Mouse (Mus musculus) thymus, adult 2 months (tissue): Measurements from ENCODE around the gene Gm20662. TPM values are rescaled to one million over a fixed set of nuclear protein-coding genes. Genes with fewer than 3 reads are reported as not detected.

Experiments used
- DNase-seq: peaks from one replicate; pipeline ENCODE4 v3.0.0; 2021
- H3K27ac ChIP-seq: fragments of 200-500 bp; 2 replicates; pipeline ENCODE4 v1.5.1; 2012; ENCODE audit warnings: low read length, control low read depth; ENCODE audit not compliant: control insufficient read depth, insufficient read depth
- H3K27me3 ChIP-seq: fragments of 200-500 bp; 2 replicates; pipeline ENCODE4 v1.6.1; 2012; ENCODE audit warnings: mild to moderate bottlenecking, low read length, moderate library complexity, mixed read lengths; ENCODE audit not compliant: control insufficient read depth, insufficient read depth
- H3K36me3 ChIP-seq: fragments of 200-500 bp; 2 replicates; pipeline ENCODE4 v1.6.1; 2012; ENCODE audit warnings: mild to moderate bottlenecking, low read length, moderate library complexity; ENCODE audit not compliant: control insufficient read depth, insufficient read depth
- H3K4me1 ChIP-seq: fragments of 200-500 bp; replicated peaks from 2 replicates; pipeline ENCODE4 v1.6.1; 2012; ENCODE audit warnings: low read length; ENCODE audit not compliant: control insufficient read depth, insufficient read depth
- H3K4me3 ChIP-seq: fragments of 200-500 bp; 2 replicates; pipeline ENCODE4 v1.5.1; 2012; ENCODE audit warnings: mild to moderate bottlenecking, low read length, control low read depth, moderate library complexity; ENCODE audit not compliant: control insufficient read depth, insufficient read depth
- CTCF ChIP-seq: fragments of 200-500 bp; IDR thresholded peaks from 2 replicates; pipeline ENCODE4 v1.5.1; 2012; ENCODE audit warnings: mild to moderate bottlenecking, control low read depth, low read length, moderate library complexity, borderline replicate concordance; ENCODE audit not compliant: control insufficient read depth, poor library complexity, insufficient read depth; ENCODE audit errors: extremely low read depth
- POLR2A ChIP-seq: fragments of 200-500 bp; IDR thresholded peaks from 2 replicates; pipeline ENCODE4 v1.6.1; 2012; ENCODE audit warnings: mild to moderate bottlenecking, low read length, control low read depth, moderate library complexity; ENCODE audit not compliant: control insufficient read depth, poor library complexity, insufficient read depth; ENCODE audit errors: extremely low read depth
- WGBS: fragments of 180-500 bp; shearing (Covaris S2); methylation state at CpG from one replicate; pipeline ENCODE4 v1.1.7; 2018; 5-methylcytosine and 5-hydroxymethylcytosine counted together
- polyA plus RNA-seq: library from polyadenylated mRNA; depleted of rRNA; stranded (reverse); fragments of >200 nt; gene quantifications from 2 replicates; pipeline ENCODE4 v1.2.3, GENCODE M21; 2012; rRNA removed

Gene Gm20662
- polyA plus RNA-seq, 1 experiment = 3.2 TPM

- Histone ChIP-seq H3K27ac (peak within 1 kb of the TSS; percentile 73), H3K27me3 (no peaks in the 10 kb centered on the region), H3K4me3 (peak within 1 kb of the TSS; percentile 97), H3K36me3 (peaks cover 11% of the 10 kb centered on the region), H3K4me1 (peaks cover 14% of the 10 kb centered on the region)
- peak; percentile 96 for DNase-seq
- peak; percentile 69; the same call in 1 of the 2 replicates for TF ChIP-seq CTCF
- TF ChIP-seq POLR2A = peak; percentile 77; the same call in 1 of the 2 replicates
- WGBS = under 1% methylated on average over 52 of the region's 52 CpGs
Measured at GRCm38 (mm10) chr9:108094184-108094941, 98.2 kb downstream of the Gm20662 start, which contains the start of gene Apeh. Gene Apeh, minus strand, starts transcription at chr9:108094606.

Other genes with a start within 250 kb of the Gm20662 start
- gene Rbm5, start 225.4 kb upstream of the Gm20662 start, polyA plus RNA-seq = 176 and 197 TPM in 2 replicates
- 29.0 and 32.1 TPM in 2 replicates for gene Rbm6, start 123.1 kb upstream of the Gm20662 start, polyA plus RNA-seq
- gene Mon1a, start 108.2 kb upstream of the Gm20662 start, polyA plus RNA-seq = 57.0 and 62.7 TPM in 2 replicates
- gene Mst1r, start 89.5 kb upstream of the Gm20662 start, polyA plus RNA-seq = 8.5 and 13.0 TPM in 2 replicates
- 0.11 TPM in 1 of 2 replicates, not detected in the other for gene Actl11, start 67.9 kb upstream of the Gm20662 start, polyA plus RNA-seq
- 18.7 and 21.0 TPM in 2 replicates for gene Camkv, start 60.7 kb upstream of the Gm20662 start, polyA plus RNA-seq
- 9.2 and 15.7 TPM in 2 replicates for gene Traip, start 46.2 kb upstream of the Gm20662 start, polyA plus RNA-seq
- gene Uba7, start 20.8 kb upstream of the Gm20662 start, polyA plus RNA-seq = 208 and 267 TPM in 2 replicates
- 0.58 and 0.93 TPM in 2 replicates for gene Gm20661, start 13.3 kb upstream of the Gm20662 start, polyA plus RNA-seq
- 10.5 and 14.8 TPM in 2 replicates for gene Inka1, start 10.5 kb upstream of the Gm20662 start, polyA plus RNA-seq
- 5.1 and 7.3 TPM in 2 replicates for gene Cdhr4, start 3.9 kb upstream of the Gm20662 start, polyA plus RNA-seq
- 197 and 254 TPM in 2 replicates for gene Ip6k1, start 6.2 kb downstream of the Gm20662 start, polyA plus RNA-seq
- gene Gmppb, start 52.9 kb downstream of the Gm20662 start, polyA plus RNA-seq = 18.0 and 20.9 TPM in 2 replicates
- gene Amigo3, start 56.8 kb downstream of the Gm20662 start, polyA plus RNA-seq = 4.5 and 4.8 TPM in 2 replicates
- gene Mst1, start 84.1 kb downstream of the Gm20662 start, polyA plus RNA-seq = 3.3 and 3.5 TPM in 2 replicates
- 221 and 246 TPM in 2 replicates for gene Rnf123, start 87.0 kb downstream of the Gm20662 start, polyA plus RNA-seq
- gene Apeh, start 98.3 kb downstream of the Gm20662 start, polyA plus RNA-seq = 131 and 163 TPM in 2 replicates
- 2.6 and 4.3 TPM in 2 replicates for gene Bsn, start 194.0 kb downstream of the Gm20662 start, polyA plus RNA-seq